Mouse (Mus musculus) kidney, postnatal 4 days (tissue): Measurements from ENCODE around the gene Fgf14.
"Not testable (repeated sequence)": the region's sequence is repeated elsewhere in the genome, so short reads cannot be mapped to it uniquely, and the experiment has no call there.

Experiments
- DNase-seq, 2 experiments: peaks; one replicate each; pipeline ENCODE4 v3.0.0; 2021; ENCODE audit warnings: mixed read lengths in 2 of 2

The Fgf14 gene

DNA sequence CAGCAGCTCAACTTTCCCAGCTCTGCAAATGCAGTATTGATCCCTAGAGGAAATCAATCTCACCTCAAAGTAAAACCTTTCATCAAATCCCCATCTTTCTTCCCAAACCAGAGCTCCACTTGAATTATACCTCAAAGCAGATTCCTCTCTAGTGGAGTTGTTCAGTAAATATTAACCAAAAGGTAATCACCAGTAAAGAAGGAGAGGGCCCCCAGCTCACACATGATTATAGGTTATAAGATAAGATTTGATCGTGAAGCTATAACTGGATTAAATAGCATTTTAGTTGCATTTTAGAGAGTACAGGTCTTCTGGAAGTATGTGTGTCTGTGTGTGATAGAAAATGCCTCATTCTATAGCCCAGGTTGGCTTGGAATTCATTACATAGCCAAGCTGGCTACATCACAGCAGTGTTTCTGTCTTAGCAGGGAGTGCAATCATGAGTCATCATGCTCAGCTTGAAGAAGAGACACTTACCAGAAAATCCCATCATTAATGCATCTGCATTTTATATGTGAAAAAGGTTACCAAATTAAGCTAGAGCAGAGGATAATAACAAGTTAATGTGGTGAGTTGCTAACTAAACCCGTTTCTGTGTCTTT lies 202.8 kb downstream of the Fgf14 start:
- no peak for DNase-seq

DNA sequence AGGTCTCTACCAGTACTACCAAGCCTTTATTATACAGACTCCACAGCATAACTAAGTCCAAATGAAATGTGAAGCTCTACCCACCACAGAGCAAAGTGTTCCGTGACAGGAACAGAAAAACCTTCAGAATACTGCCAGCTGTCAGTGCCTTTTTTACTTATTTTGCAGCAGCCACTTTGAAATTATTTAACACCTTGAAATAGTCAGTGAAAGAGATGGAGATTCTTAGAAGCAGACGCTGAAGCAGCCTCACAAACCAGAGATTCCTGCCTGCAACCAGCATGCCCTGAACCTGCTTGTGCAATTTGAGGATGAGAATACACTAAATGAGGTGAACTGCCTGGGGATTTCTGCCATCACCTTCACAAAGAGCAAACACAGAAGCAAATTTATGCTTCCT lies 206.0 kb downstream of the Fgf14 start:
- no peak for DNase-seq

DNA sequence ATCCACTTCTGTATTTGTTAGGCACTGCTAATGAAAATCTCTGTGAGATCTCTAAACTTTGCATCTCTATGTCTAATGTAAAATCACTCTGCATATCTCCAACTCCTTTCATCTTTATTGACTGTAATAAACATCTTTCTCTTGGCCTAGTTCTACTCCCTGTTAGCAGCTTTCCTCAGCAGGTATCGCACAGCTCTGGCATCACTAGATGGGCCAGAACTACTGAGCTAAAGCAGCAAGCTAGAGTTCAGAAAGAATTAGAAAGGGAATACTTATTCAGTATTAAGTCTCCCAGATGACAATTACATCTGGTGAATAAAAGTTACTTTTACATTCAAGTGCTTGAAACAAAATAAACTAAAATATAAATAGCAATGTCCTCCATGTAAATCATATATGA lies 221.8 kb downstream of the Fgf14 start:
- no peak for DNase-seq

DNA sequence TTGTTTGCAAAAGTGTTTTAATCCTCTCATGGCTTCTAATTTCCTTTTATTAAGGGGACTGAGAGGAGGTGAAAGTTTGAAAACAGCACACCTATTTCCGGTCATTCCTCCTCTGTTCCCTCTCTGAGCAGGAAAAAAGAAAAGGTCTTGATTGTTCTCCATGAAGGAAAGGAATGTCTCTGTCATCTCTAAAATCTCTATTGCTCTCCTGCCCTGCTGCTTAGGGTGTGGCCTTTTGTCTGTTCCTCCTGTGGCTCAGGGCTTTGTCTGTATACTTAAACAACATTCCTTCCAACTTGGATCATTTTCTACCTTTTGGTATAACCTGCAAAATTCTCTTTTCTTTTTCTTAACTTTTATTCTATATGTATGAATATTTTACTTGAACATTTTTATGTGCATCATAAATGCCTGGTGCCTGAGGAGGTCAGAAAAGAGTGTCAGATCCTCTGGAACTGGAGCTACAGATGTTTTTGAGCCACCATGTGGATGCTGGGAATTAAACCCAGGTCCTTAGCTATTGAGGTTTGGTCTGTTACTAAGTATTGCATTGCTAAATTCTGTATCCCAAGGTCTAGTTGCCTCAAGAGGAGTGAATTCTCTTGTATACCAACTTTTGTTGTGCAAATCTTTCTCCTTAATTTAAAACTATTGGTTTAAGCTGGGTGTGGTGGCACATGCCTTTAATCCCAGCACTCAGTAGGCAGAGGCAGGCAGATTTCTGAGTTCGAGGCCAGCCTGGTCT lies 230.7 kb downstream of the Fgf14 start:
- no peak for DNase-seq

DNA sequence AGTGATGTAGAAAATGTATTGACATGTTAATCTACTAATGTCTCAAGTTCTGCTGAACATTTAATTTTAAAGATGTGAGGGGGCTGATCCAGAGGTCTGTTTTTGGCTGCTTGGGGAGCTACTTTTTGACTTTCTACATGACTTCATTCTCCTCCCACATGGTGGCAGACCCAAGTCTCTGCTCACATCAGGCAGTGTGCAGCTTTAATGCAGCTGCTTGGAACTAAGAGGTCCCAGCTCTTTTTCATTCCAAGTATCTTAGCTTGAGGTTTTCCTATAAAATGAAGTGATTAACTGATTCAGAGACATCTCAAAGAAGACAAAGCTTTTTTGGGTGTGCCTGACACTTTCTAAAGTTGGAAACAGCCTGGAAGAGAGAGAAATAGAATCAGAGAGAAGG lies 232.1 kb downstream of the Fgf14 start:
- no peak for DNase-seq

DNA sequence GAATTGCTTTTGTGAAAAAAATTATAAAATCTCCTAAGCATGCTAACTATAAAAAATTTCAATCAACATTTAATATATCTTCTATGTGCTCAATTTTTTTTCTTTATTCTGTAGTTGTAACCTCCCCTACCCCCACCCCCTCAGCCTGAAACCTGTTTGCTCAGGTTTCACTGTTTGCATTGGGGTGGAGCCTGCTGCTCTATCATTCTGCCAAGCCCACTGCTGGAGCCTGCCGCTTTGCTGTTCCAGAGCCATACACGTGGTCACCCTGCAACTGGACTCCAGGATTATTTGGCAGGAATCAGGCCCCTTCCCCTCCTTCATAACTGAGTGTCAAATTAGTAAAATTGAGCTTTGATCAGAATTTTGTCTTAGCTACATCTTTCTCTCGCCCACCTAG lies 237.6 kb downstream of the Fgf14 start:
- not testable (repeated sequence) for DNase-seq

DNA sequence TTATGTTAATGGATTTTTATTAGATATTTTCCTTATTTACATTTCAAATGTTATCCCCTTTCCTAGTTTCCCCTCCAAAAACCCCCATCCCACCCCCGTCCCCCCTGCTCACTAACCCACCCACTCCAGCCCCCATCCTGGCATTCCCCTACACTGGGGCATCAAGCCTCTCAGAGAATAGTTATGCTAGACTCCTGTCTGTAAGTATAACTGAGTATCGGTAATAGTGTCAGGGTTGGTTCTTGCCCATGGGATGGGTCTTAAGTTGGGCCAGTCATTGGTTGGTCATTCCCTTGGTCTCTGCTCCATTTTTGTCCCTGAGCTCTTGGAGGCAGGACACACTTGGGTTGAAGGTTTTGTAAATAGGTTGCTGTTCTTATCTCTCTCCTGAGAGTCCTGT lies 265.0 kb downstream of the Fgf14 start:
- DNase-seq, result no peak

DNA sequence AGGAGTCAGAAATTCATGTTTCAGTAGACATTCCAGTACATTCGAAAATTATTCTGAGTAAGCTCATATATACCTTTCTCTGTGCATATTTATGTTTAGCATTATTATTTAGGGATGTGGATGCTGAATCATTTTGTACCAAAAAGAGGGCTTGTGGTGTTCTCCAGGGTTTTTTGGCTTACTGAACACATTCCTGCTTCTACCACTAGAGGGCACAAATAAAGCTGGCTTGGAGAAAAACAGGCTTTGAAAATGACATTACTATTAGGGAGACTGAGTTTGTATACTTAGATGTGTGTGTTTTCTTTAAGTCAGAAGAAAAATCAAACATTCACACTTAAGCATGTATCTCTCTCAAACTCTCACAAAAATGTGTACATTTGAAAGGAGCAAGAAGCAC lies 266.0 kb downstream of the Fgf14 start:
- no peak for DNase-seq

DNA sequence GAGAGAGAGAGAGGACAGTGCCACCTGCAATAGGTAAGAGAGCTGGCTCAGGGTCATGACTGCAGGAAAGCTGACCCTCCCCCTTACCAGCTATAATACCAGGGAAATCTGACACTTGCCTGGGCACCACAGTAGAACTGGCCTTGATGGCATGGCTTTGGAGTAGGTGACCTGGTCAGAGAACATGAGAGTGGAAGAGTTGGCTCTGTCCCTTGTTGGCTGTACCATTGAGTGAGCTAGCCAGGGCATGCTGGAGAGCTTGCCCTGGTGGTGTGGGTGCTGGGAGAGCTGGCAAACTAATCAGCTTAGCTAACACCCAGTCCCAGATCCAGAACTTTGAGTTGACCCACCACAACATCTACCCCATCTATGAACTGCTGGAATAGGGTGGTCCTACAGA lies 348.5 kb downstream of the Fgf14 start:
- no peak for DNase-seq

DNA sequence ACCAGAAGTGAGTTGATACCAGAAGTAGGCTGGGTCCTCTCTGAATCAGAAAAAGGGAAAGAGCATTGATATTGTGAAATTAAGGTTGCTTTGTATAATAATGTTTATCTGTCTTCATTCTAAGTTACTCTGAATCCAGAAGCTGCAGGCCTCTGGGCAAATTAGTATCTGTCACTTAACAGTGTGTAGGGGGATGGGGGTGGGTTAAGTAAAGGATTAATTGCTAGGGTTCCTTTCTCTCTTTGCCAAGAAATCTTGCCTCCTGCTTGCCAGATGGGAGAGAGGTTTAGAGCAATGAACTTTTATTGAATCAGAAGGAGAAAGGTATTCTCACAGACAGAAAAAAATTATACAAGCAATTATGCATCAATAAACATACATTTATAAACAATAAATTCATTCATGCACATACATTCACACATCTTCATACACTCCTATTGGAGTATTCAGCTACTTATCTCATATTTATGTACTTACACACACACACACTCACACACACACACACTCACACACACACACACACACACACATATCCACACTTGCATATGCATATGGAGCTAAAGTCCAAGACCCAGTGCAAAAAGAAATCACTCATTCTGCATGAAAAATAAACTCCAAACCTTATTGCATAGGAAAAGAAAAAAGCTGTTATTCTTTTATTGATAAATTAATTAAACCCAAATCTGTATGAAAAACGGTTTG lies 357.8 kb downstream of the Fgf14 start:
- DNase-seq, result no peak

DNA sequence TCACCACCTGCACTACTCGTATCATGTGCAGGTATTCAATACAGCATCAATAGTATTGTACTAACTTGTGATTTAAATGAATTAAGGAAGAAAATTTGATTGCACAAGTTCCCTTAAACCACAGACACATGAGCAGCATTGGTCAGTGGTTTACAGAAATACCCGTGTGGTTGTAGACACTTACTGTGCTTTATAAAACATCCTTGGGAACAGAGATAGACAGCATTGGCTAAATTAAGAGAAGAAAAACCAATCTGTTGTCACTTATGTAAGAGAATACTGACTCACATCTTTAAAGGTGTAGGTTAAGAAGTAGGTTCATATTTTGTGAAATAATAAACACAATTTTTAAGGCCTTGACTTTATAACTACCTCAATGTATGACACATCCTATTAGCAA lies 361.4 kb downstream of the Fgf14 start:
- DNase-seq, result no peak

DNA sequence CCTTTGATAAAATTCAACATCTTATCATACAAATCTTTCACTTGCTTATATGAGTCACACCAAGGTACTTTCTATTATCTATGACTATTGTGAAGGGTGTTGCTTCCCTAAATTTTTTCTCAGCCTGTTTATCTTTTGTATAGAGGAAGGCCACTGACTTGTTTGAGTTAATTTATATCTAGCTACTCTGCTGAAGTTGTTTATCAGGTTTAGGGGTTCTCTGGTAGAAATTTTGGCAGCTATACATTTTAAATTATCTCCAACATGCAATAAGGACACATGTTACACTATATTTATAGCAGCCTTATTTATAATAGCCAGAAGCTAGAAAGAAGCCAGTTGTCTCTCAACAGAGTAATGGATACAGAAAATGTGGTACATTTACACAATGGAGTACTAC lies 389.9 kb downstream of the Fgf14 start:
- no peak for DNase-seq

DNA sequence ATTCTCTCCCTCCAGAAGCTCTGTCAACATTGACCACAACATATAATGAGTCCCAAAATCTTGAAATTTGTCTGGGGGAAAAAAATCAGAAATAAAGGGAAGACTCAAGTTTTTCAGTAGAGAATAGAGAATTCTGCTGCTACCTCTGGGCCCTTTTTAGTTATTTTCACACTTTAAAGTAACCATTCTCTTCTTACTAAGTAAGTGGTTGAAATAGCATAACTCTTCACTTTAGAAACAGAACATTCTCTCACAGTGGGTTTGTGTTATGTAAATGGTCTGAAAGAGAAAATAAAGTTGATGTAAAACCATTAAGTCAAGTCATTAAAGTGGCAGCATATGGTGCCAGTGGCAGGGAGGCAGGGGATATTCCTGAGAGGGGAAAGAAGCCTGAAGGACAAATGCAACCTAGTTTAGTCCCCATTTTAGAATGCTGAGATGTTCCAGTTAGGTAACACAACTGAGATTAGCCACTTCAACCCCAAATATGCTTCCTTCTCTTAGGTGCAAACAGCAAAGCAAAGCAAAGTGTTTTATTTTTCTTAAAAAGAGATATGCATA lies 398.5 kb downstream of the Fgf14 start:
- no peak for DNase-seq

DNA sequence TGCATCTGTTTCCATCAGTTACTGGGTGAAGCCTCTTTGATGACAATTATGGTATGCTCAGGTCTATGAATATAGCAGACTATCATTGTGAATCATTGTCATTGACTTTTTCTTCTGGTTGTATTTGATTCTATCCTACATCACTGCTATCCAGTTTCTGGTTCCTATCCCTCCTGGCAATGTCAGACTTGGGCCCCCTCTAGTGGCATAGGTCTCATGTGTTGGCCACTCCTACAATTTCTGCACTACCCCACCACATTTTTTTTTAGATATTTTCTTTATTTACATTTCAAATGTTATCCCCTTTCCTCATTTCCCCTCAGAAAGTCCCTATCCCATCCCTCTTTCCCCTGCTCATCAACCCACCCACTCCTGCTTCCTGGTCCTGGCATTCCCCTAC lies 409.9 kb downstream of the Fgf14 start:
- DNase-seq, result peak; percentile 3 to 8

DNA sequence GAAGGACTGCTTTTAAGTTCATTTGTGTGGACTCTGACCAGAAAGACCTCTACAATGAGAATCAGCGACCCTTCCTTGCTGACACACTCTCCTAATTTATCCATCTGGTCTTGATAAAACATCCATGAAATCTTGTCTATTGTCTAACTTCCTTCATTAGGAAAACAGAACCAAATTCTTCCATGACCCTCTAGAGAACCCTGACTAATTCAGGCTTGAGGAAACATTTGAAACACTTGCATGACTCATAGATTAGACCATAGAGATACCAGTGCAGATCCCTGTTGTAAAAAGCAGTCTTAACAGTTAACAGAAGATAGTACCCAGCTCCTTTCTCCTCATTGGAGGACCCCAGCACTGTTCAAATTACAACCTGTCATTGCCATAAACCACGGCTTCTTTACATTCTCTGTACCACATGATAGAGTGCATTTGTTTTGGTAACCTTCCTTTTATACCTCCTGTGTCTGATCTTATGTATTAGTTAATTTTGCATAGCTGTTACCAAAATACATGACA lies 412.3 kb downstream of the Fgf14 start:
- no peak for DNase-seq

DNA sequence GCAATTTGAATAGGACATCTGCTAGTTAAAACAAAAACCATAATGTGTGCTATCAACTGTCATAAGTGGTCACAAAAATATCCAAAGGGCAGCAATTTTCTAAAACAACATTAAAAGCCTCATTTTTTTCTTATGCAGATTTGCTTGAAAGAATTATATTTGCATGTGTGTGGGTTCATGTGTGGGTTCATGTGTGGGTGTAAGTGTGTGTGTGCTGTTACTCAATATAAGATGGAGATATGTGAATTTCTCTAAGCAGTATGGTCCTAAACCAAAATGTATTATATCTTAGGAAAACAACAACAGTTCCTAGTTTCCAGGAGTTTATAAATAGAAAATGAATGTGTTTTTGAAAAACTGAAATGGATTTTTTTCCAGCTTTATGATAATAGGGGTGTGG lies 413.7 kb downstream of the Fgf14 start:
- DNase-seq, result no peak

DNA sequence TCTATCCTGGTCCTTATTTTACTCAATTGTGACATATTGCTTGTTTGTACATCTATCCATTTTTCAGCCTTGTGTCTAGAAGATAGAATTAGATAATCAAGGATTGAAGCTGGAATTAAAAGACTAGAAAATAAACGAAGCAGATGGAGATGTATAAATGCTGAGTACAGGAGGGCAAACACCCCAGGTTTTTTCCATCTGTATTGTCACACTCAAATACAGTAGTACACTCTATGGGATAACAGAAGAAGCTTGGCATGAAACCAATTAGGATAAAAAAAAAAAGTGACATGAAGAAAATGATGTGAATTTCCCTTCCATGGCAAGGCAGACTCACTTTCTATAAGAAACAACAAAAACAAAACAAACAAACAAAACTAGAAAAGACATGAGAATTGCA lies 429.4 kb downstream of the Fgf14 start:
- no peak for DNase-seq

DNA sequence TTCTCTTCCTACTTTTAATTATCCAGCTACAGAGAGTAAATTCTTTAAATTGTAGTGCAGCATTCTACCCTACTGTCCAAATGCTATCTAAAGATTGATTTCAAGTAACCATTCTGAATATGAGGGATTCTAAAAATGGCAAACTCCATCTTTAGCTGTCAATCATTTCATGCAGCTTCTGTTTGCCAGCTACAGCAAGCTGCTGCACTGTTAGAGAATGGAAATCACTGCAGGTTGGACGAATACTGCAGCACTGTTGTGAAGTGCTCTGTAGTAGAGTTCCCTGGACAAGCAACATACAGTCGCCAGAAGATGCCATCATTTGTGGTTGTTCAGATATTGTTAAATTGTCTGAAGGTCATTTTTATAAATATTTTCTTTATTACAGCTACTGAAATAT lies 453.5 kb downstream of the Fgf14 start:
- no peak for DNase-seq

DNA sequence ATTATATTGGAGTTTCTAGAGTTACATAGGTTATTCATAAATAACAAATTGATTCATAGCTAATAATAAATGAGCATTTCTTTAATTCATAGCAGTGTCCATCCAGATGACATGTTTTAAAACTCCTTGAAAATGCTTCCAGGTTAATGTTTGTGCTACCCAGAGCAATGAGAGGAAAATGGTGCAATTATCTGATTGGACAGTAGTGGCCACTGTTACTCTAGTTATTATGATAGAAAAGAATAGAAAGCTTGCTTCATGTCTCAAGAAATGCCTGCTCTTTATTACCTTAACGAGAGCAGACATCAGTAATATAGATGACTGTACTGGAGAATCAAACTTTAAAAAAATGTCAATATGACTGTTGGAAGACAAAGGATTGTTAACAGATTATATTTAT lies 454.5 kb downstream of the Fgf14 start:
- no peak for DNase-seq

DNA sequence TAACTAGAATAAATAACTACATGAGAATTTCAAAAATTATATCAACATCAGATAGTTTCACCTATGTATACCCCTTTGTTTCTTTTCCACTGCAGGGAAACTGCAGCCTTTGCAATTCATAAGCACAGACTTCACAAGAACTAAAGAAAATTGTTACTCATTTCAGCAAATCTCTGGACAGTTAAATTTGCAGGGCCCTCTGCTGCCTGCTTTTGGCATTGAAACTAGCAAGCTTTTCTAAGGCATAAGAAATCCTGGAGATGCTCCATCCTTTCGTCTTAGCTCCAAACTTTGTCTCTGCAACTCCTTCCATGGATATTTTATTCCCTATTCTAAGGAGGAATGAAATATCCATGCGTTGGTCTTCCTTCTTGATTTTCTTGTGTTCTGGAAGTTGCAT lies 455.9 kb downstream of the Fgf14 start:
- peak; percentile 2 for DNase-seq

DNA sequence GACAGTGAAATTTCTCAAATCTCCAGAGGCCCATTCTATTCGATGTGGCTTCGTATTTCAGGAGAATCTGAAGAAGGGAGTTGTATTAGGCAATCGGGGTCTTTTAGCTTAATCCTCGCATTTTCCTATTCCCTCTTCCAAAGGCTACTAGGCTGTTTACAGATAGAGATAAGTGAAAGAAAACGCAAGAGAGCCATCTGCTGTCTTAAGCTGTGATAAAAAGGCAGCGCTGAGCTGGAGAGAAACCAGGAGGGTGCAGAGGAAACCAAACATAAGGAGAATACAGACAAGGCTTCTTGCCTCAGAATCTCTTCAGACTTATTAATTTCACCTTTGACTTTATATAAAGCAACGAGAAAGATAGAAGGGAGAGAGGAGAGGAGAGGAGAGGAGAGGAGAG lies 481.1 kb downstream of the Fgf14 start:
- no peak for DNase-seq

DNA sequence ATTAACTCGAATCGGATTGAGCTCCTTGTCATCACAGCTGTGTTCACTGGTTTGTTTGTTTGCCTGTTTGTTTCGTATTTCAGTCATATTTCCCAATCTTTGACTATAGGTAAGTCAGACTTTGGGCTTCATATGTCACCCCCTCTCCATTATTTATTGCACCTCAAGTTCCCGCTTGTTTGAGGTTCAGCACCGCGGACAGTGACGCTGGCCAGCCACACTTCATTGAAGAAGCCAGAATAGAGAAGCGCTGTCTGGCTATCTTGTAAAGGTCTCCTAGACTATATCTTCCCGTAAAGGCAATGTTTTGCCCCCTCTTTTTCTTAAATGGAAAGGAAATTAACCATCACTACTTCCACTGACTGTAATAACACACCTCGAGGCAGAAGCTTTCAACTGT lies 481.6 kb downstream of the Fgf14 start:
- DNase-seq, result peak; percentile 24 to 27

DNA sequence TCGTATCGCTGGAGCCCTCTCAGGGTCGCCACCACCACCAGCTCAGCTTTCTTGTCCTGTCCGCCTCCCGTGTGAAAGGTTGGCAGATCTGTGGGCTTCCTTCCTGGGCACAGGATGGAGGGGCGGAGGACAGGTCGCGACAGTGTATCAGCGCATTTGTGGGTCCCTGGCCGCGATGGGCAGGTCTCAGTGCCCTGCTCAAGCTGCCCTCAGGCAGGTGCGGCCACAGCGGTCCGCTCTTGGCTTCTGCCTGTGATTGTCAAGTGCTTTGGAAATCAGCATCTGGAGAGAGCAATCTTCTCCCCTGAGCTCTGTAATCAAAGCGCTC lies 484.1 kb downstream of the Fgf14 start:
- peak in 1 of 2 experiments; percentile 1 for DNase-seq
